Mouse (Mus musculus) cerebellum, postnatal 10 days (tissue): ENCODE measurements around the gene Srgn.
"Not testable (repeated sequence)": the region's sequence is repeated elsewhere in the genome, so short reads cannot be mapped to it uniquely, and the experiment has no call there.

Experiments
- DNase-seq, 2 experiments: peaks; one replicate each; pipeline ENCODE4 v3.0.0; 2021; ENCODE audit warnings: mixed read lengths in 2 of 2

Gene Srgn

DNA sequence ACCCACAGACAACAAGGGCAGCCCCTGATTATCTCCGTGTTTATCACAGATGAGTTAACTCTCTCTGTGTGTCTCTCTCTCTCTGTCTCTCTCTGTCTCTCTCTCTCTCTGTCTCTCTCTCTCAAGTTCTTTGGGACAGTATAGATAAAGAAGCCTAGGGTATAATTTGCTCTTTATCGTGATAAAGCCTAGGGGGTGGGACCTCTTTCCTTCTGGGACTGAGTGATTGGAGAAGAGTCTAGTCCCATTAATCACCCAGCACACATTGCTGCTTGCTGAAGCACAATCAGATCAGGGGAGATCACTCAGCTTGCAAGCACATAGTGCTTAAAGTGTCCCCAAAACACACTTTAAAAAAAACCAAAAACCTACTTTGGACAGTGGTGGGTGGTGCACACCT is 6.3 kb downstream of the Srgn start:
- no peak for DNase-seq

DNA sequence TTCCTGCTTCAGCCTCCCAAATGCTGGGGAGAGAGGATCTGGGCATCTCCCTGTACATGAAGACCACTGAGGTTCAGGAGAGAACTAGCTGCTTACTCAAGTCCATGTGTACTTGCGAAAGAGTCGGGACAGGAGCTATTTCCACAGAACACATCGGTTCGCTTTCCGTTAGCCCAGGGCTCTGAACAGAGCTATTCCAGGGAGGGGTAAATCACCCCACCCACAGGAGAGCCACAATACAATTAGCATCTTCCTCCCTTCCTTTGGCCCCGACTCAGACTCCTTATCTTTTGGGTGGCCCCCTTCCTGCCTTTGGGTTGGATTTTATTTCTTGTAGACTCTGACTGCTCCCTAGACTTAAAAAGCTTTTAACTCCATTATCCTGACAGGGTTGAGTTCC is 9.7 kb downstream of the Srgn start:
- DNase-seq: no peak

DNA sequence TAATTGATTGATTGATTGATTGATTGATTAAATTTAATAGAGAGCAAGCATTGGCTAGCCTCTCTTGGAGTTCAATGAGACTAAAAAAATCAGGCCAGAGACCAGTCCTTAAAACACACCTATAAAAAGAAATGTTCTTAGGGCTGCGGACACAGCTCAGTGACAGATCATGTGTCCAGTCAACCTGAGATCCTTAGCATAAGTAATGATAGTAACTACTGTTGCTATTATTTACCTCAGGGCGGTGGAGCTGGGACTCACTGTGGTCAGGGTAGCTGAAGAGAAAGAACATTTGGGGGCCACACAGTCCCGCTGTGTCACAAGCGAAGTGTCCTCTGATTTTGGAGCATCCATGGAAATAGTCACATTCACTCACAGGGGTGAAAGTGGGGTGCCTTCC is 14.4 kb downstream of the Srgn start:
- no peak for DNase-seq

DNA sequence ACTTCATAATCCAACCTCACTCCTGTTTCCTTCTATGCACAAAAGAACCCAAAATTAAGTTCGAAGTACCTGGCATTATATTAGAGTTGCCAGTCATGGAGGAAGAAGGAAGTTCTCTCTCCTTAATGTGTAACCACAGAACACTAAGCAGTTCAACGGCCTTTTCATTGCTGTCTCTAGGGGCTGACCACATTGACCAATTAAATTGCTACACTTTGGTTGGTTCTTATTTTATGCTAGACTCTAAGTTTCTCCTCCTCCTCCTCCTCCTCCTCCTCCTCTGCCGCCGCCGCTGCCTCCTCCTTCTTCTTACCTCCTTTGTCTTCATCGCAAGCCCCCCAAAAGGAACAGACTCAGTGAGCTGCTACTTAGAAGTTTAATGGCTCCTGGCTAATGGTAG is 15.7 kb downstream of the Srgn start:
- DNase-seq: no peak

GRCm38 (mm10) chr10:62509032-62509656 is 18.1 kb downstream of the Srgn start:
- no peak for DNase-seq

GRCm38 (mm10) chr10:62508459-62508858 is 18.8 kb downstream of the Srgn start:
- DNase-seq: peak in 1 of 2 experiments; percentile 4

- peak; percentile 25 to 32 for DNase-seq
Observed at GRCm38 (mm10) chr10:62507591-62508308, 19.5 kb downstream of the Srgn start.

- no peak for DNase-seq
Observed at GRCm38 (mm10) chr10:62507071-62507470, 20.2 kb downstream of the Srgn start.

- DNase-seq: no peak
Observed at GRCm38 (mm10) chr10:62506019-62506556, 21.2 kb downstream of the Srgn start.

DNA sequence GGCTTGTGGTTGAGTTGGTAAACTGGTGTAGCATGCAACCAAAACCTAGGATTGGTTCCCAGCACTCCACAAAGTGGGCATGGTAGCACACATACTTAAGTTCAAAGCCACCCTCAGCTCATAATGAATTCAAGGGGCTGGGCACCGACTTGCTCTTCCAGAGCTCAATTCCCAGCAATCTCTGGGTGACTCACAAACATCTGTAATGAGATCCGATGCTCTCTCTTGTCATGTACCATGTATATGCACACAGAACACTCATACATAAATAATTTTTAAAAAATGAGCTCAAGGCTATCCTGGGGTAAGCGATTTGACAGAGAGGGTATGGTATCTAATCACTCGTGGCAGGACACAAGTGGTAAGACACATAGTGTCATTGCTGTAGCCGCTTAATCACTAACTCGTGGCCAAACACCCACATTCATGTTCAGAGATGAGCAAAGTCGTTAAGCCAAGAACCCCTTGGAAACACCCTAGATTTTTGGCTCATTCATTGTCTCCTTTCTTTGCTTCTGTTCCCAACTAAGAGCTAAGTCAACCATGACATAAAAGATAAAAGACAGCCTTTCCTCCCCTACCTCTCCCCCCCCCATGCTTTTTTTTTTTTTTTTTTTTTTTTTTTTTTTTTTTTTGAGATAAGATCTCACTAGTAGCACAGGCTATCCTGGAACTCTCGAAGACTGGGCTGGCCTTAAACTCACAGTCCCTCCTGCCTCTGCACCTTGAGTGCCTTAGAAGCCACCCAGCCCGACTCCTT is 21.8 kb downstream of the Srgn start:
- DNase-seq: no peak

- DNase-seq: no peak
Observed at GRCm38 (mm10) chr10:62503836-62504628, 23.2 kb downstream of the Srgn start.

- DNase-seq: no peak
Observed at GRCm38 (mm10) chr10:62503353-62503752, 23.9 kb downstream of the Srgn start.

DNA sequence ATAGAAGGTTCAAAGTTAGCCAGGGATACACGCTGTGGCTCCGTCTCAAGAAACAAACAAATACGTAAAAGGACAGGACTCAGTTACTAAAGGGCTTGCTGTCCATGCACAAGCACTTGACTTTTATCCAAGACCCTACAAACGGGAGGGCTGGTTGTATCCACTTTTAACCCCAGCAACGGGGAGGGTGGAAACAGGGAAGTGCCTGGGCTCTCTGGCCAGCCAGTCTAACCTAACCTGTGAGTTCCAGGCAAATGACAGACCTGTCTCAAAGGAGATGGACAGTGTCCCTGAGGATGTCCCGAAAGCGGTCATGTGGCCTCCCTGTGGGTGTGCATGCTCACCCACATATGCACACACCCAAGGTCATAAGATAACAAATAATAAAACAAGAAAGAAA is 25.3 kb downstream of the Srgn start:
- DNase-seq: no peak

- DNase-seq: no peak
Observed at GRCm38 (mm10) chr10:62500916-62501615, 26.2 kb downstream of the Srgn start.

DNA sequence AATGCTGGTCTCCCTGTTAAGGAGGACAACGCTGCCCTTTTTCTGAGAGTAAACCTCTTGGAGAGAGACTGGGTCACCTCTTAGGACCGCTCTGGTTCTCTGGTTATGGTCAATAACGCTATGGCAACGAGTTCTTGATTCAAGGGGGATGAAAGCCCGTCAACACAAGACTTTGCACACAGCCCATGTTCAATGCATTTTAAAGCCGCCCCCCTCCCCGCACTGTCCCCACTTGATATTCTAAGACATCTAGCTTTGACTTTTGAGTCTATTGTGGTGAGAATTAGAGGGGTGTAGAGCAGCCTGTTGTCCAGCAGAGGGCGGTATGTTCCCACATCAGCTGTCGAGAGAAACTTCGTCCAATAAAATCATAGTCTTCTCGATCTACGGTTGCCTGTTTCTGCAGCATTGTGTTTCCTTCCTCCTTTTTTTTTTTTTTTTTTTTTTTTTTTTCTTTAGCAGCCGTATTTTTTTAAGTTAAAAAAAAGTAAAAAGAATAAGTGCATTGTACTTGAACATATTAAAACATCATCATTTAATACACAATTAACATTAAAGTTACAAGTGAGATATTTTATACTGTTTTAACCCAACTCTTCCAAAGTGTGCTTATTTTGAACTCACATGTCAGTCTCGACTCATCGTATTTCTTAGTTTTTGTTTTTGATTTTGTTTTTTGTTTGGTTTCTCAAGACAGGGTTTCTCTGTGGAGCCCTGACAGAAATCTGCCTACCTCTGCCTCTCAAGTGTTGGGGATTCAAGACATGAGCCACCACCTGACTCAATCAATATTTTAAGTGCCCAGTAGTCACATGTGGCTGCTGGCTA is 26.9 kb downstream of the Srgn start:
- DNase-seq: peak; percentile 73 to 84

DNA sequence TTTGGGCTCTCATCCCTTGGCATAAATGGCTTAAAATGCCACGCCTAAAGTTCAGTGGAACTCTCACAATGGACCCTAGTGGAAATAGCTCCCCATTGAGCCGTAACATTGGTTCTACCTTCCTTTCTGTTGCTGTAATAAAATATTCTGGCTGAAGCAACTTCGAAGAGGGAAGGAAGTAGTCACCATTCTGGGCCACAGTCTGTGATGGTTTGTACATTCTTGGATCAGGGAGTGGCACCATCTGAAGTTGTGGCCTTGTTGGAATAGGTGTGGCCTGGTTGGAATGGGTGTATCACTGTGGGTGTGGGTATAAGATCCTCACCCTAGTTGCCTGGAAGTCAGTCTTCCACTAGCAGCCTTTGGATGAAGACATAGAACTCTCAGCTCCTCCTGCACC is 35.6 kb downstream of the Srgn start:
- not testable (repeated sequence) for DNase-seq

DNA sequence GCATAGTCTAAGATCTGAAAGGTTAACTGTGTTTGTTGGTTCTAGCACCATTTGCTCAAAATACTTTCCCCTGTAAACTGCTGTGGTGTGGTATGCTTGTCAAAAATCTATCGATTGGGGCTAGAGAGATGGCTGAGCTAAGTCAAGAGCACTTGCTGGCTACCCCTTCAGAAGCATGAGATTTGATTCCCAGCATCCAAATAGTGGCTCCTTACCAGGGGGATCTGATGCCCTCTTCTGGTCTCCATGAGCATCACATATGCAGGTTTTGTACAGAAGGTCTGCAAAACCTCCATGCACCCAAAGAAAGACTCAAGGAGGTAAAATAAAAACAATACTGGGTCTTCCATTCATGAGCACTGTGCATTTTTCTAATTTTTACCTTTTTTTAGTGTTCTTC is 39.0 kb downstream of the Srgn start:
- peak; percentile 68 to 74 for DNase-seq

GRCm38 (mm10) chr10:62486618-62487415 is 40.4 kb downstream of the Srgn start, which contains the start of gene Vps26a:
Gene Vps26a (minus strand): TSS chr10:62486805.
- peak; percentile 99 to 100 for DNase-seq

DNA sequence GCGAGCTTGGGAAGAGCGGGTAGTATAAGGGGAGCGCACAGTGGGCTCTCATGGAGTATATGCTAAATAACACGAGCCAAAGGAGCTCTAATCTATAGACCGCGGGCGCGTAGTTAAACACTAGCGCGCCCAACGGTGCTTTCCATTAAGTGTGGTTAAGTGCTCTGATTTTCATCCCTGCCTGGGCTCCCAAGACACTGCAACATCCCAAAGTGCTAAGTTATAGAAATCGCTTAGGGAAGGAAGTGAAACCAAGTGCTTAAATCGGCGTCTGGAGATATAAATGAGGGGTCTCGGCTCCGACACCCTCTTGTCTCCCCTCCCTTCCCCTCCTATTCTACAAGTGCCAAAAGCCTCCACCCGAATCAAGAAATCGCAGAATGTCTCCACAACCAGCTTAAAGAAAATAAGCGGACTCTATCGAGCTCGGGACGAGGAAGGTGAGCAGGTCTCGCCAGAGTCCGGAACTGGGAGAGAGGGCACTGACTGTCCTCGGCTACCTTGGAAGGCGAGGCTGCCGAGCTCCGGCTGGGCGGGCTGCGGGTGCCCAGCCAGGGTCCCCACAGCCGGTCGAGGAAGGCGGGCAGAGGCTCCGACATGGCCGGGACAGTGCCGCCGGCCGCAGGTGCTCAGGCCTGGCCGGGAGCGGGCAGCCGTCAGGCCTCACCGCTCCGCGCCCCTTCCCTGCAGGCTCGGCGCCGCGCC is 41.2 kb downstream of the Srgn start:
- DNase-seq: peak in 1 of 2 experiments; percentile 19
